Mouse (Mus musculus) hindbrain, embryonic 14.5 days (tissue): Measurements from ENCODE around the gene Phactr3. TPM values are rescaled to one million over a fixed set of nuclear protein-coding genes. Genes with fewer than 3 reads are reported as not detected.

Source experiments
- ATAC-seq: fragments of 200-750 bp; cut with Nextera tagmentation; 2 replicates; pipeline ENCODE4 v1.8.0; 2017; ENCODE audit warnings: moderate number of reproducible peaks, mild to moderate bottlenecking, moderate TSS enrichment, moderate library complexity; ENCODE audit not compliant: low FRiP score
- DNase-seq: peaks from one replicate; pipeline ENCODE4 v3.0.0-alpha.2; 2015; ENCODE audit warnings: low spot score
- H3K27ac ChIP-seq: fragments of 300-500 bp; sonication (generic); 2 replicates; pipeline ENCODE4 v1.5.1; 2014; ENCODE audit warnings: mild to moderate bottlenecking, moderate library complexity
- H3K27me3 ChIP-seq: fragments of 300-500 bp; sonication (generic); 2 replicates; pipeline ENCODE4 v1.6.1; 2014; ENCODE audit warnings: mild to moderate bottlenecking, low read length, mixed read lengths; ENCODE audit not compliant: control insufficient read depth, insufficient read depth
- H3K36me3 ChIP-seq: fragments of 300-500 bp; sonication (generic); replicated peaks from 2 replicates; pipeline ENCODE4 v1.6.1; 2014; ENCODE audit not compliant: control insufficient read depth, insufficient read depth
- H3K4me1 ChIP-seq: fragments of 300-500 bp; sonication (generic); replicated peaks from 2 replicates; pipeline ENCODE4 v1.6.1; 2014; ENCODE audit warnings: antibody characterized with exemption, low read length, mixed read lengths; ENCODE audit not compliant: control insufficient read depth, insufficient read depth
- H3K4me2 ChIP-seq: fragments of 300-500 bp; sonication (generic); replicated peaks from 2 replicates; pipeline ENCODE4 v1.6.1; 2014; ENCODE audit warnings: mild to moderate bottlenecking, moderate library complexity
- H3K4me3 ChIP-seq: fragments of 300-500 bp; sonication (generic); replicated peaks from 2 replicates; pipeline ENCODE4 v1.5.1; 2014; ENCODE audit warnings: mild to moderate bottlenecking, low read length
- H3K9ac ChIP-seq: fragments of 300-500 bp; sonication (generic); 2 replicates; pipeline ENCODE4 v1.6.1; 2014
- H3K9me3 ChIP-seq: fragments of 300-500 bp; sonication (generic); 2 replicates; pipeline ENCODE4 v1.6.1; 2016; ENCODE audit warnings: low read length; ENCODE audit not compliant: control insufficient read depth
- WGBS: fragments of 180-500 bp; shearing (Covaris S2); extraction: QIAGEN DNeasy Blood & Tissue Kit; methylation state at CpG from one replicate; pipeline ENCODE4 v1.1.7; 2014; 5-methylcytosine and 5-hydroxymethylcytosine counted together
- polyA plus RNA-seq: library from polyadenylated mRNA; unstranded; fragments of >200 nt; fragmentation: Nextera tagmentation; extraction: Ambion mirVana; gene quantifications from 2 replicates; pipeline ENCODE4 v1.2.1, GENCODE M21; 2014

Phactr3 gene
- polyA plus RNA-seq, 1 experiment from 2014 or later, result 56.9 TPM

DNA sequence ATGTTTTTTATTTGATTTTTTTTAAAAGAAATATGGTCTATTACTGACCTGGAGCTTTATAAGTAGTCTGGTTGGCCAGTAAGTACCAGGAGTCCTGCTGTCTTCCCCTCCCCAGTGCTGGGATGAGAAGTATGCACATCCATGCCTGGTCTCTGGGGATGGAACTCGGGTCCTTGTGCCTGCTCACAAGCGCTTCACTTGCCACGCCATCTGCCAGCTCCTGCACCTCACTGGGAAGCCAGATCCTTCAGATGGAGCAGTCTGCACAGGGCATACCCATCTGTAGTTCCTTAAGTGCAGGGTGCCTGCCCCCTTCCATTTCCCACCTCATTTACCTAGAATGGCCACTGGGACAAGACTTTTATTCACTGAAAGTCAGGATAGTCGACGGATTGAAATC, 31.9 kb downstream of the Phactr3 start:
- Histone ChIP-seq H3K4me2 (no peak overlapping the region), H3K9ac (no peak overlapping the region), H3K4me3 (no peak overlapping the region), H3K4me1 (peaks cover 18% of the 10 kb centered on the region), H3K27me3 (no peaks in the 10 kb centered on the region), H3K9me3 (no peaks in the 10 kb centered on the region), H3K27ac (no peak overlapping the region), H3K36me3 (no peaks in the 10 kb centered on the region; the same call in 1 of the 2 replicates)
- ATAC-seq (no peak), DNase-seq (no peak)
- WGBS, result 63% methylated on average over 5 of the region's 5 CpGs

GRCm38 (mm10) chr2:178153601-178154000, 34.8 kb downstream of the Phactr3 start:
- no peaks in the 10 kb centered on the region for H3K36me3 ChIP-seq
- ATAC-seq (no peak), DNase-seq (no peak)
- no peaks in the 10 kb centered on the region for H3K9me3 ChIP-seq
- H3K4me2 ChIP-seq, result no peak overlapping the region
- H3K9ac ChIP-seq, result peak overlapping the region; percentile 14; the same call in 1 of the 2 replicates
- 79% methylated on average over 2 of the region's 2 CpGs for WGBS
- H3K27me3 ChIP-seq, result no peaks in the 10 kb centered on the region
- peak overlapping the region; percentile 79 for H3K27ac ChIP-seq
- no peak overlapping the region for H3K4me3 ChIP-seq
- peaks cover 18% of the 10 kb centered on the region for H3K4me1 ChIP-seq

DNA sequence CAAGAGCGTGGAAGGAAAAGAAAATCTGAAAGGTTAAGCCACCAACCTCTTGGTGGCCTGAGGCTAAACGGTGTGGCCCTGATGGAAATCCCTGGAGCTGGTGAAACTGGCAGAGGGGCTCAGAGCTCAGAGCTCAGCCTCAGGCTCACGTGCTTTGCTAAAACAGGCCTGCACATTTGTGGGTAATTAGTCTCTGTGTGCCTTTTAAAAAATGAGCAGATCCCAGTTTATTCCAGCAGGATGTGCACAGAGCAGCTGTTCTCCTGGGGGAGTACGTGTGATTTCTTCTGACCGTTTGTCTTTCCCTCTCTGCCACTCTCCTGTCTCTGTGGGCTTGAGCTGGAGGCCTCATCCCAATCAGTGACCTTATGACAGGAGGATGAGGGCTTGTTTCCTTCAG, 35.4 kb downstream of the Phactr3 start:
- Histone ChIP-seq H3K27ac (peak overlapping the region; percentile 79), H3K36me3 (no peaks in the 10 kb centered on the region), H3K4me1 (peaks cover 18% of the 10 kb centered on the region), H3K4me3 (no peak overlapping the region), H3K4me2 (no peak overlapping the region), H3K27me3 (no peaks in the 10 kb centered on the region), H3K9ac (peak overlapping the region; percentile 14; the same call in 1 of the 2 replicates), H3K9me3 (no peaks in the 10 kb centered on the region)
- DNase-seq (no peak), ATAC-seq (peak; percentile 16; the same call in 1 of the 2 replicates)
- 36% methylated on average over 5 of the region's 5 CpGs for WGBS

GRCm38 (mm10) chr2:178154576-178154975, 35.8 kb downstream of the Phactr3 start:
- H3K9ac ChIP-seq, result no peak overlapping the region
- ATAC-seq, result peak; percentile 77
- WGBS, result 37% methylated on average over 4 of the region's 4 CpGs

DNA sequence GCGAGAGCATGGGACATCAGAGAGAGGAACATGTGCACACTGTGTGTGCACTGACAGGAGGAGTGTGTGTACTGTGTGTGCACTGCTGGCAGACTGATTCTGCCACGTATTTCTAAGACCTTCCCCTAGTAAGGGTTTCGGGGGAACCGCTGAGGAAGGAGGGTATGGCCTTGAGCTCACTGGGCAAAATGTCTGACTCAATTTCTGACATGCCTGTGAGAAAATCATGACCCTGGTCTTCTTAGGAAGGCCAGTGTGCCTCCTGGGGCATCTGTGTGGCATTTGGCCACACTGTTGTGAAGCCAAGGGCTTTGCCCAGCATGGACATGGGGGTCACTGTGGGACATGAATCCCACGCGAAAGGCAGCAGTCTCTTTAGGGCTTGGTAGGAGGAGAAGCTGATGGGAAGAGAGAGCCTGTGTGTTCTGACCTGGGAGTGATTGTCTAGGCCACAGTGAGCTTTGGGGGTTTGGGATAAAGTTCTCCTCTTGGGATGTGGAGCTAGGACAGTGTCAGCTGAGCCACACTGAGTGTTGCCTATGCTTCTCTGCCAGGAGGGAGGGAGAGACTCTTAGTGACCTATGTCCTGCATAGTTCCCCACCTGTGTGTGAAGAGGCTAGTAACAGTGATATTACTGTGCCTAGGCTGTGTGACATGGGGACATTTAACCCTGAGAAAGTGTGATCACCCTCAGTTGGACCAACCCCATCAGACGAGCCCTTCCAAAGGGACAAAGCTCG, 36.6 kb downstream of the Phactr3 start:
- WGBS, result 80% methylated on average over 8 of the region's 8 CpGs
- H3K9ac ChIP-seq, result no peak overlapping the region
- H3K27ac ChIP-seq, result peak overlapping the region; percentile 79
- no peaks in the 10 kb centered on the region for H3K36me3 ChIP-seq
- DNase-seq, result no peak
- no peak overlapping the region for H3K4me2 ChIP-seq
- ATAC-seq, result no peak
- no peaks in the 10 kb centered on the region for H3K9me3 ChIP-seq
- H3K4me1 ChIP-seq, result peaks cover 18% of the 10 kb centered on the region
- no peaks in the 10 kb centered on the region for H3K27me3 ChIP-seq
- no peak overlapping the region for H3K4me3 ChIP-seq

More at GRCm38 (mm10) chr2:178154576-178154975, 35.8 kb downstream of the Phactr3 start:
- peaks cover 18% of the 10 kb centered on the region for H3K4me1 ChIP-seq
- H3K36me3 ChIP-seq, result no peaks in the 10 kb centered on the region
- no peak overlapping the region for H3K4me2 ChIP-seq
- H3K4me3 ChIP-seq, result no peak overlapping the region
- H3K27ac ChIP-seq, result peak overlapping the region; percentile 79
- peak; percentile 27 for DNase-seq
- H3K9me3 ChIP-seq, result no peaks in the 10 kb centered on the region
- H3K27me3 ChIP-seq, result no peaks in the 10 kb centered on the region

- Histone ChIP-seq H3K27me3 (no peaks in the 10 kb centered on the region), H3K27ac (no peak overlapping the region), H3K4me1 (peaks cover 18% of the 10 kb centered on the region), H3K4me3 (no peak overlapping the region), H3K4me2 (no peak overlapping the region), H3K36me3 (no peaks in the 10 kb centered on the region), H3K9ac (no peak overlapping the region), H3K9me3 (no peaks in the 10 kb centered on the region)
- ATAC-seq (no peak), DNase-seq (no peak)
- WGBS, result 88% methylated on average over 1 of the region's 1 CpGs
Measured at GRCm38 (mm10) chr2:178155917-178156282, 37.1 kb downstream of the Phactr3 start.

- Histone ChIP-seq H3K4me3 (no peak overlapping the region), H3K27me3 (no peaks in the 10 kb centered on the region), H3K27ac (no peak overlapping the region), H3K9me3 (no peaks in the 10 kb centered on the region), H3K9ac (no peak overlapping the region), H3K4me1 (peaks cover 16% of the 10 kb centered on the region), H3K4me2 (no peak overlapping the region), H3K36me3 (no peaks in the 10 kb centered on the region)
- no peak for DNase-seq
- no peak for ATAC-seq
- 80% methylated on average over 12 of the region's 12 CpGs for WGBS
Measured at GRCm38 (mm10) chr2:178158936-178159335, 40.2 kb downstream of the Phactr3 start.

DNA sequence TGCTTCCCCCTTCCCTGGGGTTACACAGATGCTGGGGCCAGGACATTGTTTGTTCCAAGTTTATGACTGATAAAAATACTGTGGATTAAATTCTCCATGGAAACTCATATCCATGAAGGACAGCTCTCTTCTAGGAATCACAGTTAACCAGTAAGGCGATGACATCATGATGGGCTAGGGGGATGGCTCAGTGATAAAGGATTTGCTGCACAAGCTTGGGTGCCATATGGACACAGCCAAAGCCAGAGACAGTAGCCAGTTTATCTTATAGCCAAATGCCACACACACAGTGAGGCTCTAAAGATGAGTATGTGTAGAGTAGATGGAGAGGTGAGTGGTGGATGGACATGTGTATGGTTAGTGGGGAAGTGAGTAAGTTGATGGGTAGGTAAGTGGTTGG, 45.2 kb downstream of the Phactr3 start:
- 98% methylated on average over 1 of the region's 1 CpGs for WGBS
- Histone ChIP-seq H3K9ac (no peak overlapping the region), H3K4me1 (peaks cover 8% of the 10 kb centered on the region; the same call in 1 of the 2 replicates), H3K4me3 (no peak overlapping the region), H3K9me3 (no peaks in the 10 kb centered on the region), H3K4me2 (no peak overlapping the region), H3K27ac (no peak overlapping the region), H3K36me3 (no peaks in the 10 kb centered on the region), H3K27me3 (no peaks in the 10 kb centered on the region)
- no peak for ATAC-seq
- DNase-seq, result no peak

DNA sequence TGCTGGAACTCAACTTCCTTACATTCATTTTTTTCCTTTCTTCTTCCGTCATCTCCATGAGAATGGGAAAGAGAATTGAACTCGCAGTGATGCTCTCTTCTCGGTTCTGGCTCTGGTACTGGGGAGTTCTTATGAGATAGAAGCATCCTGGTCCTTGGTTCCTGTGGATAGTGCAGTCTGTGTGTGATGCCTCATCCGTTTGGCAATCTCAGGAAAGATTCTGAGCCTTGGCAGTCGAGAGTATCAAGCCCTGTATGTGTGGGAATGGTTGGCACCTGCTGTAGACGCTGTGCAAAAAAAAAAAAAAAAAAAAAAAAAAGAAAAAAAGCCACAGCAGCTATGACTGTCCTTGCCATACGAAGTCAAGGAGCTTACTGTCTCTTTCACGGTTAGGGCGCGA, 47.2 kb downstream of the Phactr3 start:
- no peaks in the 10 kb centered on the region for H3K9me3 ChIP-seq
- H3K36me3 ChIP-seq, result no peaks in the 10 kb centered on the region
- H3K4me1 ChIP-seq, result peaks cover 12% of the 10 kb centered on the region; the same call in 1 of the 2 replicates
- H3K27me3 ChIP-seq, result no peaks in the 10 kb centered on the region
- no peak overlapping the region for H3K27ac ChIP-seq
- 81% methylated on average over 10 of the region's 10 CpGs for WGBS
- H3K9ac ChIP-seq, result no peak overlapping the region
- no peak overlapping the region for H3K4me3 ChIP-seq
- no peak for ATAC-seq
- H3K4me2 ChIP-seq, result no peak overlapping the region
- no peak for DNase-seq
